Mouse (Mus musculus) spleen, postnatal 10 days (tissue): ENCODE measurements around the gene Tmcc2.

ENCODE experiments used
- DNase-seq, 2 experiments: peaks; one replicate each; pipeline ENCODE4 v3.0.0; 2021 to 2022; ENCODE audit warnings: low spot score in 2 of 2

Tmcc2 gene

GRCm38 (mm10) chr1:132390691-132391579, at the start of gene Tmcc2:
Gene Tmcc2, minus strand, starts transcription at chr1:132391281.
- peak; percentile 65 to 75 for DNase-seq

GRCm38 (mm10) chr1:132437389-132437788, 46.3 kb upstream of the Tmcc2 start:
- DNase-seq: no peak

- DNase-seq: no peak
Observed at GRCm38 (mm10) chr1:132436960-132437359, 45.9 kb upstream of the Tmcc2 start.

GRCm38 (mm10) chr1:132436320-132436958, 45.4 kb upstream of the Tmcc2 start:
- no peak for DNase-seq

GRCm38 (mm10) chr1:132434032-132434431, 43.0 kb upstream of the Tmcc2 start:
- no peak for DNase-seq

- DNase-seq: no peak
Observed at GRCm38 (mm10) chr1:132433349-132433748, 42.3 kb upstream of the Tmcc2 start.

- DNase-seq: no peak
Observed at GRCm38 (mm10) chr1:132431716-132432115, 40.6 kb upstream of the Tmcc2 start.

- no peak for DNase-seq
Observed at GRCm38 (mm10) chr1:132430818-132431217, 39.7 kb upstream of the Tmcc2 start.

- DNase-seq: no peak
Observed at GRCm38 (mm10) chr1:132425600-132425999, 34.5 kb upstream of the Tmcc2 start.

- DNase-seq: no peak
Observed at GRCm38 (mm10) chr1:132422912-132423696, 32.0 kb upstream of the Tmcc2 start.

- DNase-seq: no peak
Observed at GRCm38 (mm10) chr1:132420662-132421061, 29.6 kb upstream of the Tmcc2 start.

GRCm38 (mm10) chr1:132420206-132420605, 29.1 kb upstream of the Tmcc2 start:
- no peak for DNase-seq

- DNase-seq: peak; percentile 83 to 90
Observed at GRCm38 (mm10) chr1:132417319-132418251, 26.5 kb upstream of the Tmcc2 start, which contains the start of gene Dstyk. Gene Dstyk, plus strand, starts transcription at chr1:132417555.

- no peak for DNase-seq
Observed at GRCm38 (mm10) chr1:132416943-132417290, 25.8 kb upstream of the Tmcc2 start.

GRCm38 (mm10) chr1:132416244-132416942, 25.3 kb upstream of the Tmcc2 start:
- DNase-seq: peak; percentile 26 to 44

GRCm38 (mm10) chr1:132410657-132411056, 19.6 kb upstream of the Tmcc2 start:
- no peak for DNase-seq

GRCm38 (mm10) chr1:132401843-132402242, 10.8 kb upstream of the Tmcc2 start:
- no peak for DNase-seq

GRCm38 (mm10) chr1:132400538-132400937, 9.5 kb upstream of the Tmcc2 start:
- DNase-seq: no peak

- DNase-seq: no peak
Observed at GRCm38 (mm10) chr1:132396705-132397104, 5.6 kb upstream of the Tmcc2 start.

GRCm38 (mm10) chr1:132392872-132393271, 1.8 kb upstream of the Tmcc2 start:
- no peak for DNase-seq
